Mouse (Mus musculus): Measurements from ENCODE around the gene H2-K1.

GRCm38 (mm10) chr17:33965082-33965845 is 34.9 kb downstream of the H2-K1 start:
- TF ChIP-seq CTCF (IDR thresholded peaks at IDR 0.05; ENCODE audit: insufficient read depth, low read depth, low read length) (no peak), POLR2A (IDR thresholded peaks at IDR 0.05; ENCODE audit: insufficient read depth, low read depth, low read length) (no peak)
